Mouse (Mus musculus): ENCODE data around the gene Pde5a.

- no peak for TF ChIP-seq MEF2A (IDR thresholded peaks at IDR 0.05; ENCODE audit: extremely low read depth, insufficient replicate concordance, low read depth, low read length, poor library complexity, severe bottlenecking)
- no peak for TF ChIP-seq NELFE (IDR thresholded peaks at IDR 0.05; ENCODE audit: low read depth, low read length)
- TF ChIP-seq TAL1 (IDR thresholded peaks at IDR 0.05; ENCODE audit: low read length), result no peak
- TF ChIP-seq CTCF (IDR thresholded peaks at IDR 0.05 in 2 of 3, conservative IDR thresholded peaks at IDR 0.05 in 1 of 3; ENCODE audit: control insufficient read depth in 1 of 3, insufficient read depth in 1 of 3, low read depth in 2 of 3, low read length in 3 of 3, poor library complexity in 1 of 3, severe bottlenecking in 1 of 3), result no peak
- no peak for TF ChIP-seq ETS1 (IDR thresholded peaks at IDR 0.05; ENCODE audit: low read depth, low read length)
- no peak for TF ChIP-seq GABPA (IDR thresholded peaks at IDR 0.05; ENCODE audit: low read depth, low read length)
- no peak for TF ChIP-seq USF1 (IDR thresholded peaks at IDR 0.05; ENCODE audit: low read depth, low read length)
- no peak for TF ChIP-seq POLR2A (IDR thresholded peaks at IDR 0.05; ENCODE audit: control insufficient read depth in 1 of 2, insufficient read depth in 1 of 2, low read depth in 1 of 2, low read length in 2 of 2, poor library complexity in 1 of 2)
- no peak for TF ChIP-seq MAFK (IDR thresholded peaks at IDR 0.05; ENCODE audit: borderline replicate concordance, low read depth, low read length)
- no peak for TF ChIP-seq BHLHE40 (IDR thresholded peaks at IDR 0.05; ENCODE audit: borderline replicate concordance, low read depth, low read length)
- TF ChIP-seq TBP (IDR thresholded peaks at IDR 0.05; ENCODE audit: low read depth, low read length), result no peak
- no peak for TF ChIP-seq MYB (IDR thresholded peaks at IDR 0.05; ENCODE audit: low read depth, low read length)
Observed at GRCm38 (mm10) chr3:122871596-122871995, 142.8 kb downstream of the Pde5a start.
